Mouse (Mus musculus): Measurements from ENCODE around the gene Gm44511.
"Not testable (repeated sequence)": the region's sequence is repeated elsewhere in the genome, so short reads cannot be mapped to it uniquely, and the experiment has no call there.

Gene Gm44511

DNA sequence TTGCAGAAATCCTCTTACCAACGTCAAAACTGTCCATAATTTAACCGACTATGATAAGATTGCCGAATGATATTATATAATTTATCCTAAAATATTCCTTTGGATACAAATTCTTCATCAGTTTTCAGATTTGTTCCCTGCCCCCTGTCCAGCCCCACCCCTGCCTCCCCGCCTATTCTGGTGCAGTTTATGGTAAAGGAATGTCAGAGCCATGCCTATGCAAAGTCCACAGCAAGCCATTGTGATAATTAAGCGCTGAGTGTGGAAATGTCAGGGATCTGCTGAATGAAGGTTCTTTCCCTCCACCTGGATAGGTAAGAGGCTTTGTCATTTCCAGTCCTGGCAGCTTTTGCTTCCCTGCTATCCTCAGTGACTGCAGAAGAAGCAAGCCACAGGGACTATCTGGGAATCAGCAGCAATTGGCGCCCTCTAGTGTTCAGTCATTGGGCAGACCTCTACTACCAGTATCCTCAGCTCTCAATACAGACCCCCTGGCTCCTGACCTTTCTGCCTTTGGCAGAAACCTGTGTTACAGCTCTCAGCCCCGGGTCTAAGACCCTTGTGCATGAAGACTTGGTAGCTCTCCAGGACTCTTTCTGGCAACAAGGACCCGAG lies 72.4 kb downstream of the Gm44511 start:
- in situ Hi-C loops (cut with MboI; ENCODE audit: low pct_unique_long_range_greater_than_20kb in 1 of 2, low sequenced_read_pairs in 2 of 2, unreplicated experiment in 1 of 2): loop anchor here (5.0 kb wide), 1 partner anchor 126 kb away; no protein-coding TSS in a partner anchor

DNA sequence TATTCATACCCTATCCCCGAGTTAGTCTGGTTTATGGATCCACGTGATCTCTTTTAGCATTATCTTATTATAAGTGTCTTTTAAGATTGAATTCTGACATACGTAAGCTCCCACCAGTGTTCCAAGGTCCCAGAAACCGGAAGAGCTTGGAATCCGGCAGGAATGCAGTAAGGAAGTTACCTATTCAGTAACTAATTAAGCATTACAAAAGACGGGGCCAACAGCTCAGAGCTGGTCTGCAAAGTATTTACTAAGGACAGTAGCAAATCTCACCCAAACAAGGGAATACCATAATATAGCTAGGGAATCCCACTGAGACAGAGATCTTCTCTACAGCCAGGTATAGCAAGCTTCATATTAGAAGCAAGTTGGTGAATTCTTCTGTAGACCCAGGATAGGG lies 79.1 kb downstream of the Gm44511 start:
- in situ Hi-C loops (cut with MboI; ENCODE audit: low pct_unique_long_range_greater_than_20kb in 1 of 2, low sequenced_read_pairs in 2 of 2, unreplicated experiment in 1 of 2): not testable (repeated sequence)

DNA sequence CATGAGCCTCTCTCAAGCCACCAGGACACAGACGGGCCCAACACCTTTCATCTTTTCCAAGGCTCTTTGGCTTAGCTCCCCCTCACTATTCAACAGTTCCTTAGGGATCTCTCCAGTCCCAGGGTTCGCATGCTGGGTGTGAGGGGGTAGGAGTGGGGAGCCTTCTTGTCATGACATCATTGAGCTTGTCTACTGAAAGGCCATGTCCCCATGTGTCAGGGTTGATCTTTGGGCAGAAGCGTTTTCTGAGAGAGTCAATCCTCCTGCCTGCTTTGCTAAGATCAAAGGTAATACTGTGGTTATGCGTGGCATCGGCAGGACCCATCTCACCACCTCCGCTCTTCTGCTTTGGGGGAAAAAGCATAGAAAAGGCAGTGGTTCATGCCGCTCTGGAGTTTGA lies 88.7 kb downstream of the Gm44511 start:
- in situ Hi-C loops (cut with MboI; ENCODE audit: low pct_unique_long_range_greater_than_20kb in 1 of 2, low sequenced_read_pairs in 2 of 2, unreplicated experiment in 1 of 2): no loop called here

DNA sequence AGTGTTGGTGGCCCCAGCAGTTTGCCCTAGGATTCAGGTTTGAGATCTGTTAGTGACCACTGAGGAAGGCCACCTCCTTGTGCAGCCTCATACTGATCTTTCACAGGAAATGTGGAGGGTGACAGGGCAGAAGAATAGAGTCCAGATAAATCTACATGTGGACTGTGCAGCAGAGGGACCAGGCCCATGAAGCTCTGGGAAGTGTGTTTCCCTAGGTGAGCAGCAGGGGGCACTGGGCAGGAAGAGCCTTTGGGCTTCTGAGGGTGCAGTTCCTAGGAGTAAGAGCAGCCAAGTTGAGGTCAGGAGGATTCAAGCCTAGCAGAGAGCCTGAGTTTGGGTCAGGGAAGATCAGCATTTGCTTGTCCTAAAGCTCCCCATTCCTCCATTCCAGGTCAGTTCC lies 90.0 kb downstream of the Gm44511 start:
- in situ Hi-C loops (cut with MboI; ENCODE audit: low pct_unique_long_range_greater_than_20kb in 1 of 2, low sequenced_read_pairs in 2 of 2, unreplicated experiment in 1 of 2): no loop called here

DNA sequence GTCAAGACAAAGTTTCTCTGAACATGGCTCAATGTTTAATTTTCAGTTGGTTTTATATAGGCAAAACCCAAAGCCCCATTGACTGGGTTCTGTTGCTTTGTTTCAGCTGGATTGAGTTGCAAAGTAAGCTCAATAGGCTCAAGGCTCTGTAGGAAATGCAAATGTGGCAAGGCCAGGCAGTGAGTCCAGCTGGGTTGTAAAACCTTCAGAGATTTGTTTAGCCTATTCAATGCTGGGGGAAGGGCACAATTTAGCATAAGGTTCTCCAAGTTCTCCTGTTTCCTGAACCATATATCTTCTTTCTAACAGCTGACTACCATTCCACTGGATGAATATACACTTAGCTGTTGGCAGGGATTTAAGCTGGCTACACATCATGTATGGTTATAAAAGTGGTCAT lies 91.2 kb downstream of the Gm44511 start:
- in situ Hi-C loops (cut with MboI; ENCODE audit: low pct_unique_long_range_greater_than_20kb in 1 of 2, low sequenced_read_pairs in 2 of 2, unreplicated experiment in 1 of 2): no loop called here

DNA sequence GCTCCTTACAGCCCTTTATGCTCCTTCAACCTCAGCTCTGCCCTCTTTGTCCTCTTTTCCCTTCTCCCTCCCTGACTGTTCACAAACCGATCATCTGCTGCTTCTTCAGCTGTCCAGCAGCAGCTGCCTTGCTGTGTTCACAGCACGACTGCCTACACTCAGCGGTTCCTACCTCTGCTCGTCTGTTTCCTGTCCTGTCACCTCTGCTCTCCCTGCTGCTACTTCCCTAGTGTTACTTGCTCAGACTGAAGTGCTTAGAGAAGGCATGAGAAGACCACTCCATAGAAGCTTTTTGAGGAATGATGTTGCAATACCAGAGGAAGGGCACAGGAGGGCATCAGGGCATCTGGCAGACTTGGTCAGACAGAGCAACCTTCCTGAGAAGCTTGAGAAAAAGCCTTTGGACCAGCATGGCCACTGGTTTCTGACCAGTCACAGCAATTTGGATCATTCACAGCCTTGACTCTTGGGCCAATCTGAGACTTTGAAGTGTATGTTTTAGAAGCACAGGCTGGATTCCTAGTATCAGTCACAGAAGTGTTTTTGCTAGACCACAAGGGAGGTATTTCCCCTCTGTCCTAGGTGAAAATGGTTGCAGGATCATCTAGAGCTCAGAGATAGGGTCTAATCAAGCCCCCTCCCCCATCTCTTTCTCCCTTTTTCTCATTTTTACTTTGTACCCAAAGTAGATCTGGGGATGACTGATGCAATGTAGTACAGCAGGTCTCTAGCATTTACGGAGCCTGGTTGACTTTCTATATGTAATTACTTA lies 92.0 kb downstream of the Gm44511 start:
- in situ Hi-C loops (cut with MboI; ENCODE audit: low pct_unique_long_range_greater_than_20kb in 1 of 2, low sequenced_read_pairs in 2 of 2, unreplicated experiment in 1 of 2): no loop called here

DNA sequence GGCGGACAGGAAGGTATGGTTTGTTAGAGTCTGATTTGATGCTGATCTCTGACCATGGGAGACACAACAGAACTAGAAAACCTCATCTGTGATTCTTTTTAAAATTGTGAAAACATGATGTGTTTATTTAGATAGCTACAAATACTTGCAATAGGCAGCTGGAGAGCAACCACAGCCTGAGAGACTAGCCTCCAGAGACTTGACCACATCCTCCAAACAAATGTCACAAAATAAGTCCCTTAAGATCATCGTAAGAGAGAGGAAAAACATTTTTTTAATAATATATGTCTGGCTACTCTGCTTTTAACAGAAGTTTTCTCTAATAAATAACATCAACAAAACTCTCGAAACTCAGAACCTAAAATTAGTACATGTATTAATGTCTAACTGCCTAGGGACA lies 94.1 kb downstream of the Gm44511 start:
- in situ Hi-C loops (cut with MboI; ENCODE audit: low pct_unique_long_range_greater_than_20kb in 1 of 2, low sequenced_read_pairs in 2 of 2, unreplicated experiment in 1 of 2): no loop called here
